Mouse (Mus musculus) heart, postnatal 0 days (tissue): Measurements from ENCODE around the gene Kif19a. TPM values are rescaled to one million over a fixed set of nuclear protein-coding genes. Genes with fewer than 3 reads are reported as not detected.

Experiments used
- ATAC-seq: fragments of 200-750 bp; cut with Nextera tagmentation; 2 replicates; pipeline ENCODE4 v1.8.0; 2017; ENCODE audit warnings: low read depth, moderate number of reproducible peaks, moderate library complexity; ENCODE audit not compliant: insufficient read depth
- DNase-seq: peaks from one replicate; pipeline ENCODE4 v3.0.0-alpha.2; 2016; ENCODE audit warnings: low spot score
- H3K27ac ChIP-seq: fragments of 300-500 bp; sonication (generic); 2 replicates; pipeline ENCODE4 v1.5.1; 2014; ENCODE audit warnings: low read depth, mild to moderate bottlenecking
- H3K27me3 ChIP-seq: fragments of 300-500 bp; sonication (generic); 2 replicates; pipeline ENCODE4 v1.6.1; 2014; ENCODE audit warnings: low read length, mixed read lengths; ENCODE audit not compliant: control insufficient read depth, insufficient read depth
- H3K36me3 ChIP-seq: fragments of 300-500 bp; sonication (generic); replicated peaks from 2 replicates; pipeline ENCODE4 v1.6.1; 2014; ENCODE audit warnings: low read length, mixed read lengths; ENCODE audit not compliant: control insufficient read depth, insufficient read depth
- H3K4me1 ChIP-seq: fragments of 300-500 bp; sonication (generic); 2 replicates; pipeline ENCODE4 v1.6.1; 2014; ENCODE audit warnings: antibody characterized with exemption; ENCODE audit not compliant: control insufficient read depth, insufficient read depth
- H3K4me2 ChIP-seq: fragments of 300-500 bp; sonication (generic); 2 replicates; pipeline ENCODE4 v1.6.1; 2014; ENCODE audit warnings: low read depth, mild to moderate bottlenecking, low read length, moderate library complexity
- H3K4me3 ChIP-seq: fragments of 300-500 bp; sonication (generic); 2 replicates; pipeline ENCODE4 v1.5.1; 2014; ENCODE audit warnings: low read depth, low read length
- H3K9ac ChIP-seq: fragments of 300-500 bp; sonication (generic); replicated peaks from 2 replicates; pipeline ENCODE4 v1.6.1; 2014; ENCODE audit warnings: low read depth, low read length, mixed read lengths
- H3K9me3 ChIP-seq: fragments of 300-500 bp; sonication (generic); replicated peaks from 2 replicates; pipeline ENCODE4 v1.6.1; 2016; ENCODE audit warnings: low read length; ENCODE audit not compliant: control insufficient read depth
- CTCF ChIP-seq: IDR thresholded peaks from 2 replicates; pipeline ENCODE4 v1.5.1; 2016; ENCODE audit warnings: antibody characterized with exemption, control low read depth, low read depth
- EP300 ChIP-seq: IDR thresholded peaks from 2 replicates; pipeline ENCODE4 v1.6.1; 2016; ENCODE audit warnings: antibody characterized with exemption, low read depth
- WGBS: fragments of 180-500 bp; shearing (Covaris S2); extraction: QIAGEN DNeasy Blood & Tissue Kit; methylation state at CpG from one replicate; pipeline ENCODE4 v1.1.7; 2014; 5-methylcytosine and 5-hydroxymethylcytosine counted together
- polyA plus RNA-seq: library from polyadenylated mRNA; unstranded; fragments of >200 nt; fragmentation: Nextera tagmentation; extraction: Ambion mirVana; gene quantifications from 2 replicates; pipeline ENCODE4 v1.2.1, GENCODE M21; 2015
- total RNA-seq: library from RNA; depleted of rRNA; stranded (reverse); fragments of >200 nt; gene quantifications from 2 replicates; pipeline ENCODE4 v1.2.3, GENCODE M21; 2014; ENCODE audit warnings: low replicate concordance

The Kif19a gene
- total and polyA plus RNA-seq, 2 experiments from 2014 or later, result 0.08 TPM; not detected in 1

DNA sequence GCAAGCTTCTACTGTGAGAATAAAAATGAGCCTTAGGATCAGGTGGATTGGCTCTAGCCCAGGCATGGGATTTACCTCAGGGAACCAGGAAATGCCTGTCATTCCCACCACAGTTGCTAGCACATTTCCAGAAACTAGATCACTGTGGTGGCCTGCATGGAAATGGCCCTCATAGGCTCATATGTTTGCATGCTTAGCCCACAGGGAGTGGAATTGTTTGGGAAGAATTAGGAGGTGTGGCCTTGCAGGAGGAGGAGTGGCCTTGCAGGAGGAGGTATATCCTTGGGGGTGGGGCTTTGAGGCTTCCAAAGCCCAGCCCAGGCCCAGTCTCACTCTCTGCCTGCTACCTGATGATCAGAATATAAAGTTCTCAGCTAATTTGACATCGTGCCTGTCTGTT, 36.7 kb downstream of the Kif19a start:
- no peak for ATAC-seq
- Histone ChIP-seq H3K9ac (no peak overlapping the region), H3K27me3 (0 out of 2 replicates have a peak, but pooled peaks cover 4% of the 10 kb centered on the region), H3K27ac (no peak overlapping the region), H3K36me3 (no peaks in the 10 kb centered on the region), H3K4me2 (no peak overlapping the region), H3K9me3 (no peaks in the 10 kb centered on the region; the same call in 1 of the 2 replicates), H3K4me3 (no peak overlapping the region), H3K4me1 (no peaks in the 10 kb centered on the region)
- DNase-seq, result no peak
- TF ChIP-seq CTCF (no peak), EP300 (no peak)
- 96% methylated on average over 1 of the region's 1 CpGs for WGBS

DNA sequence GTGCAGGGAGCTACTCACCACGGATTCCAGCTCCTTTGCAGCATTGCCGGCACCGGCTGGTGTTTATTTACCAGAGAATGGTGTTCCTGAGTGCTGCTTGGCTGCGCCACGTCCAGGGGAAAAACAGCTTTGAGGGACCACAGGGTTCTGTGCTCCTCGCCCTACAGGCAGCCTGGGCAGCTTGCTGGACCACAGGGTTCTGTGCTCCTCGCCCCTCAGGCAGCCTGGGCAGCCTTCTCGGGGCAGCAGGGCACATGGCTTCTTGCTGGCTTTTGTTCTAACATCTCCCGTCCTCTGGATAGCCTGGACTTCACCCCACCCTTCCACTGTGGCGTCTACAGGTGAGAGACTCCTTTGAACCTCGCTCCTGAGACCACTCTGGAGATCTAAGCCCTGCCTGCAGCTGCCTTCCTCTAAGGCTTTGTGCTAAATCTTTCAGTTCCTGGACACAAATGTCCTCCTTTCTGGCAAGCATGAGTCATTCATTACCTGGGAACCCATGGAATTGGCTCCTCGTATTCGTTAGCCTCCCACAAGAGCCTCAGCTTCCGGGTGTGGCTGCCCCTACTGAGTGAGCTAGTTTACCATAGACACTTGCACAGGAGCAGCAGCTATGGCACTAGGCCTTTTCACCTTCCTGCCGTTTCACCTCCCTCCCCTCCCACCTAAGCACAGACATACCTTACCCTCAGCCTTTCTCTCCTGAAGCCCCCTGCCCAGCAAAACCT, 37.5 kb downstream of the Kif19a start:
- H3K27me3 ChIP-seq, result no peaks in the 10 kb centered on the region
- no peak overlapping the region for H3K4me3 ChIP-seq
- DNase-seq (no peak), ATAC-seq (no peak)
- H3K4me1 ChIP-seq, result no peaks in the 10 kb centered on the region
- WGBS, result 57% methylated on average over 15 of the region's 15 CpGs
- H3K4me2 ChIP-seq, result no peak overlapping the region
- no peaks in the 10 kb centered on the region; the same call in 1 of the 2 replicates for H3K9me3 ChIP-seq
- no peak for TF ChIP-seq CTCF
- no peak for TF ChIP-seq EP300
- H3K9ac ChIP-seq, result no peak overlapping the region
- H3K27ac ChIP-seq, result no peak overlapping the region
- H3K36me3 ChIP-seq, result no peaks in the 10 kb centered on the region

DNA sequence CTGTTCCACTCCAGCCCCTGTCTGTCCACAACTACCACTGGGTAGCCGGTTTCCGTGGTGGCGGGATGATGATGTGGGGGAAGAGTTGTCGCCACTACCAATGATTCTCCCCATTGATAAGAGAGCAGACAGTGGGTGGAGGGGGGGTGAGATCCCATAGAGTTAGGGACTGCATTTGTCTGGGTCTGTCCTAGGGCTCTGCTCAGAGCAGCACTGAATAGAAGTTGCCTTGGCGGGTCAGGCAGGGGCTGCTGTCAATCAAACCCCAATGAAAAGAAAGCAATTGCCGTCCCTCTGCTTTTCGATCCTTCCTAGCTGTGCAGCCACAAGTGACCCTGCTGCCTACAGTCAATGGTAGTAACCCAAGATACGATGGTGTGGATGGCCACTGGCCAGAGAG, 38.8 kb downstream of the Kif19a start:
- no peak for DNase-seq
- Histone ChIP-seq H3K9me3 (no peaks in the 10 kb centered on the region; the same call in 1 of the 2 replicates), H3K9ac (no peak overlapping the region), H3K4me1 (no peaks in the 10 kb centered on the region), H3K36me3 (no peaks in the 10 kb centered on the region), H3K27ac (no peak overlapping the region), H3K27me3 (no peaks in the 10 kb centered on the region), H3K4me3 (no peak overlapping the region), H3K4me2 (no peak overlapping the region)
- WGBS, result 51% methylated on average over 8 of the region's 8 CpGs
- TF ChIP-seq EP300 (no peak), CTCF (no peak)
- no peak for ATAC-seq

DNA sequence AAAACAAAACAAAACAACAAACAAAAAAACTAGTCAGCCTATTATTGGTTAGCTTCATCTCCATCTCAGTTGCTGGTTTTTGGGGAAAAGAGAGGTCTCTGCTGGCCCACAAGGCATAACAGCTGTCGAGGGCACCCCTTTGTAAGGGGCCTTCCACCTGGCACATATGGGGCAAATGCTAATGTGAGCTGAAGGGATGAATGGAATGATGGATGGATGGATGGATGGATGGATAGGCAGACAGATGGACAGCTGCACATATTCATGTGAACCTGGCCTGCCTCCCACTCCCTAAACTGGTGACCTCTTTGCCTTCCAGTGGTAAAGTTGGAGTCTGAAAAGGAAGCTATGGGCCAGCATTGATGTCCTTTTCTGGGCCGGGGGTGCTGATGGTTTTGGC, 41.8 kb downstream of the Kif19a start:
- Histone ChIP-seq H3K36me3 (no peaks in the 10 kb centered on the region), H3K4me2 (no peak overlapping the region), H3K4me3 (no peak overlapping the region), H3K9ac (no peak overlapping the region), H3K9me3 (no peaks in the 10 kb centered on the region), H3K27ac (no peak overlapping the region), H3K4me1 (no peaks in the 10 kb centered on the region), H3K27me3 (no peaks in the 10 kb centered on the region)
- 64% methylated on average over 2 of the region's 2 CpGs for WGBS
- no peak for ATAC-seq
- DNase-seq, result no peak
- TF ChIP-seq EP300 (no peak), CTCF (no peak)

DNA sequence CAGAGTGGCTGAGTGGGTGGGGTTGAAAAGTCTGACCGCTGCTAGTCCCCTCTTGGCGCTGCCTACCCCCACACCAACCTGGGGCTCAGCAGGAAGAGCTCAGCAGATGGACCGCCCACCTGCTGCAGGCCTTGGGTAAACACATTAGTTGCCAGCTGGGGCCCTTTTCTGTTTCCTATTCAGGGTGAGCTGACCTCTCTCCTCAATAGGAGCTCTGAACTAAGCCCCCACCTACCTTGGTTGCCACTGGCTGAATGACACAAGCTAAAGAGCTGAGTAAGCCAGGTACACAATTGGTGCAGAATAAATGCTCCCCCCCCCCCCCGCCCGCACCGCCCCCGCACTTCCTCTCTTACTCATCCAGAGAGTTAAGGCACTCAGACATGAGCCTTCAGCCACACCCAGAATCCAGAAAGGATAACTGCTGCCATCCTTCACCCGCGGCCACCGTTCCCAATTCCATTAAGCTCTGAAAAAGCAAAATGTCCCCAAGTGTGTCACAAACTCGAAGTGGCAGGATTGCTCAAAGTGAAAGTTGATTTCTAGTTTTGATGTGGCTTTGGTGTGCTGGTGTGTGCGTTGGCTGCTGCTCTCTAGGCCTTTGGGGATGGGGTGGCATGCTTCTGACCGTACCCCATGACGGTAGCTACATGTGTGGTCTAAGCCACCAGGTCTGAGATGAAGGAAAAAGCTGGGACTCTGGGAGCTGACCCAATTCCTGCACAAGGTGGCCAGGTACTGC, 42.7 kb downstream of the Kif19a start:
- TF ChIP-seq CTCF (no peak), EP300 (no peak)
- no peak; the same call in 1 of the 2 replicates for ATAC-seq
- H3K4me2 ChIP-seq, result no peak overlapping the region
- H3K4me1 ChIP-seq, result no peaks in the 10 kb centered on the region
- H3K4me3 ChIP-seq, result no peak overlapping the region
- H3K36me3 ChIP-seq, result no peaks in the 10 kb centered on the region
- no peaks in the 10 kb centered on the region for H3K9me3 ChIP-seq
- DNase-seq, result no peak
- WGBS, result 38% methylated on average over 14 of the region's 14 CpGs
- H3K27ac ChIP-seq, result no peak overlapping the region
- no peaks in the 10 kb centered on the region for H3K27me3 ChIP-seq
- no peak overlapping the region for H3K9ac ChIP-seq
